Mouse (Mus musculus): ENCODE measurements around the gene Cmss1. TPM values are rescaled to one million over a fixed set of nuclear protein-coding genes. Genes with fewer than 3 reads are reported as not detected.
"Not testable (repeated sequence)": the region's sequence is repeated elsewhere in the genome, so short reads cannot be mapped to it uniquely, and the experiment has no call there.

Gene Cmss1
- polyA plus RNA-seq, 1 experiment from 2014 or later = 50.4 TPM

GRCm38 (mm10) chr16:57393161-57393560 is 213.5 kb downstream of the Cmss1 start:
- peak overlapping the region; percentile 75 for H3K27ac ChIP-seq
- H3K9ac ChIP-seq (ENCODE audit: low read depth, low read length) = 0 out of 2 replicates have a peak overlapping the region, but pooled peaks have one; percentile 10
- no peak for TF ChIP-seq CTCF (IDR thresholded peaks at IDR 0.05; ENCODE audit: low read depth)
- H3K4me1 ChIP-seq (replicated peaks; ENCODE audit: insufficient read depth, low read length) = no peaks in the 10 kb centered on the region
- H3K36me3 ChIP-seq (ENCODE audit: insufficient read depth, low read length) = no peaks in the 10 kb centered on the region
- WGBS = 32% methylated on average over 11 of the region's 11 CpGs
- DNase-seq (ENCODE audit: low spot score) (peak; percentile 61), ATAC-seq (replicated peaks; ENCODE audit: low FRiP score, low read depth) (no peak)
- no peak overlapping the region for H3K4me3 ChIP-seq (replicated peaks; ENCODE audit: low read depth, low read length)
- H3K4me2 ChIP-seq (ENCODE audit: low read length) = peak overlapping the region; percentile 37
- H3K9me3 ChIP-seq (replicated peaks; ENCODE audit: low read length) = no peaks in the 10 kb centered on the region
- no peaks in the 10 kb centered on the region for H3K27me3 ChIP-seq (ENCODE audit: insufficient read depth, low read length)

DNA sequence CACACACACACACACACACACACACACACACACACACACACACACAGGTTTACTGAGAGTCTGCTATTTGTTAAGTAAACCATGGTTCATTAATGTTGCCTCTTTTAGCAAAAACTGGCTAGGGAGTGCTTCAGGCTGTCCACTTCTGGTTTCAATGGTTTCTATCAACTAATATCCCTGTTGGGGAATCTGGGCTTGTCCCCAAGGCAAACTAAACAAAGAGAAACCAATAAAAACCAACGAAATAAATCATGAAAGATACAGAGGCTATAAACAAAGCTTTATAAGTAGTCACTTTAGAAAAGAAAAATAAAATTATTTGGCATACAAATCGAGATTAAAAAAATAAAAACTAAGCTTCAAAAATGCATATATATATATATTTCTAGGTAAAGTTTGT is 214.2 kb downstream of the Cmss1 start:
- H3K4me1 ChIP-seq (replicated peaks; ENCODE audit: insufficient read depth, low read length) = no peaks in the 10 kb centered on the region
- WGBS = 49% methylated on average over 2 of the region's 2 CpGs
- no peak for TF ChIP-seq CTCF (IDR thresholded peaks at IDR 0.05; ENCODE audit: low read depth)
- H3K36me3 ChIP-seq (ENCODE audit: insufficient read depth, low read length) = no peaks in the 10 kb centered on the region
- ATAC-seq (replicated peaks; ENCODE audit: low FRiP score, low read depth) (no peak), DNase-seq (ENCODE audit: low spot score) (peak; percentile 76)
- H3K27me3 ChIP-seq (ENCODE audit: insufficient read depth, low read length) = no peaks in the 10 kb centered on the region
- H3K27ac ChIP-seq = peak overlapping the region; percentile 47; the same call in 1 of the 2 replicates
- no peaks in the 10 kb centered on the region for H3K9me3 ChIP-seq (replicated peaks; ENCODE audit: low read length)
- H3K9ac ChIP-seq (ENCODE audit: low read depth, low read length) = no peak overlapping the region
- H3K4me2 ChIP-seq (ENCODE audit: low read length) = no peak overlapping the region
- no peak overlapping the region for H3K4me3 ChIP-seq (replicated peaks; ENCODE audit: low read depth, low read length)

- not testable (repeated sequence) for H3K4me2 ChIP-seq (ENCODE audit: low read length); H3K4me1 ChIP-seq (replicated peaks; ENCODE audit: insufficient read depth, low read length); H3K4me3 ChIP-seq (replicated peaks; ENCODE audit: low read depth, low read length); ATAC-seq (replicated peaks; ENCODE audit: low FRiP score, low read depth); H3K9ac ChIP-seq (ENCODE audit: low read depth, low read length); H3K27me3 ChIP-seq (ENCODE audit: insufficient read depth, low read length); H3K27ac ChIP-seq; H3K9me3 ChIP-seq (replicated peaks; ENCODE audit: low read length); DNase-seq (ENCODE audit: low spot score); H3K36me3 ChIP-seq (ENCODE audit: insufficient read depth, low read length)
- 44% methylated on average over 25 of the region's 39 CpGs for WGBS
Measured at GRCm38 (mm10) chr16:57391171-57391570, 215.5 kb downstream of the Cmss1 start.

- no peaks in the 10 kb centered on the region for H3K9me3 ChIP-seq (replicated peaks; ENCODE audit: low read length)
- no peak overlapping the region for H3K4me2 ChIP-seq (ENCODE audit: low read length)
- no peak overlapping the region for H3K27ac ChIP-seq
- no peaks in the 10 kb centered on the region for H3K36me3 ChIP-seq (ENCODE audit: insufficient read depth, low read length)
- 94% methylated on average over 15 of the region's 15 CpGs for WGBS
- TF ChIP-seq CTCF (IDR thresholded peaks at IDR 0.05; ENCODE audit: low read depth) = no peak
- no peaks in the 10 kb centered on the region for H3K4me1 ChIP-seq (replicated peaks; ENCODE audit: insufficient read depth, low read length)
- no peak for DNase-seq (ENCODE audit: low spot score)
- H3K9ac ChIP-seq (ENCODE audit: low read depth, low read length) = no peak overlapping the region
- ATAC-seq (replicated peaks; ENCODE audit: low FRiP score, low read depth) = no peak
- H3K4me3 ChIP-seq (replicated peaks; ENCODE audit: low read depth, low read length) = no peak overlapping the region
- H3K27me3 ChIP-seq (ENCODE audit: insufficient read depth, low read length) = no peaks in the 10 kb centered on the region
Measured at GRCm38 (mm10) chr16:57389566-57390251, 217.0 kb downstream of the Cmss1 start.

GRCm38 (mm10) chr16:57384274-57384673 is 222.4 kb downstream of the Cmss1 start:
- 83% methylated on average over 2 of the region's 2 CpGs for WGBS
- no peak overlapping the region for H3K4me2 ChIP-seq (ENCODE audit: low read length)
- no peak for ATAC-seq (replicated peaks; ENCODE audit: low FRiP score, low read depth)
- H3K4me3 ChIP-seq (replicated peaks; ENCODE audit: low read depth, low read length) = no peak overlapping the region
- no peaks in the 10 kb centered on the region for H3K4me1 ChIP-seq (replicated peaks; ENCODE audit: insufficient read depth, low read length)
- no peak overlapping the region for H3K9ac ChIP-seq (ENCODE audit: low read depth, low read length)
- H3K27ac ChIP-seq = no peak overlapping the region
- no peak for TF ChIP-seq CTCF (IDR thresholded peaks at IDR 0.05; ENCODE audit: low read depth)
- H3K27me3 ChIP-seq (ENCODE audit: insufficient read depth, low read length) = no peaks in the 10 kb centered on the region
- H3K36me3 ChIP-seq (ENCODE audit: insufficient read depth, low read length) = no peaks in the 10 kb centered on the region
- DNase-seq (ENCODE audit: low spot score) = no peak
- H3K9me3 ChIP-seq (replicated peaks; ENCODE audit: low read length) = no peaks in the 10 kb centered on the region

GRCm38 (mm10) chr16:57383266-57383971 is 223.2 kb downstream of the Cmss1 start:
- H3K36me3 ChIP-seq (ENCODE audit: insufficient read depth, low read length) = no peaks in the 10 kb centered on the region
- no peaks in the 10 kb centered on the region for H3K9me3 ChIP-seq (replicated peaks; ENCODE audit: low read length)
- ATAC-seq (replicated peaks; ENCODE audit: low FRiP score, low read depth) = no peak
- no peak overlapping the region for H3K9ac ChIP-seq (ENCODE audit: low read depth, low read length)
- H3K4me2 ChIP-seq (ENCODE audit: low read length) = no peak overlapping the region
- H3K27me3 ChIP-seq (ENCODE audit: insufficient read depth, low read length) = no peaks in the 10 kb centered on the region
- TF ChIP-seq CTCF (IDR thresholded peaks at IDR 0.05; ENCODE audit: low read depth) = no peak
- WGBS = 40% methylated on average over 8 of the region's 8 CpGs
- no peak overlapping the region for H3K4me3 ChIP-seq (replicated peaks; ENCODE audit: low read depth, low read length)
- H3K27ac ChIP-seq = no peak overlapping the region
- DNase-seq (ENCODE audit: low spot score) = peak; percentile 46
- no peaks in the 10 kb centered on the region for H3K4me1 ChIP-seq (replicated peaks; ENCODE audit: insufficient read depth, low read length)

Data from kidney, postnatal 0 days (tissue).